ENCODE assay signal across 8 mouse cellular contexts in genomic region chr5:89883051-89883907, GRCm38 (mm10). TPM values are rescaled to one million over a fixed set of nuclear protein-coding genes. Genes with fewer than 3 reads are reported as not detected.
DNase-seq lines count a peak whose midpoint lies in the region; ATAC-seq lines count a peak whose summit lies in the region.

Adamts3 (minus strand) TSS chr5:89883334.

- DNase-seq in adrenal gland, postnatal 36 days = peak; percentile 72 to 76
- peak; percentile 84 for DNase-seq in embryo, embryonic 11 days
- DNase-seq in gastrocnemius, postnatal 36 days = peak; percentile 45 to 51
- peak; percentile 33 to 56 for DNase-seq in left cerebral cortex, postnatal 25 days (ENCODE audit: low spot score in 2 of 2)
- DNase-seq in right cerebral cortex, postnatal 10 days (ENCODE audit: low spot score in 2 of 2) = peak; percentile 66 to 76
- DNase-seq in MN1 (ENCODE audit: low spot score) = no peak

- peak; percentile 50 for ATAC-seq in inflammation-experienced regulatory T-cells, adult 6 months

- peaks cover 4% of the 10 kb centered on the region for H3K36me3 ChIP-seq in megakaryocyte, embryonic 14.5 days (replicated peaks; ENCODE audit: low read length)

- H3K4me3 ChIP-seq in megakaryocyte, embryonic 14.5 days (replicated peaks) = peak within 1 kb of the TSS; percentile 94

- H3K4me1 ChIP-seq in megakaryocyte, embryonic 14.5 days = peaks cover 35% of the 10 kb centered on the region

- H3K27me3 ChIP-seq in megakaryocyte, embryonic 14.5 days (replicated peaks) = peaks cover 14% of the 10 kb centered on the region

- peaks cover 11% of the 10 kb centered on the region; the same call in 1 of the 2 replicates for H3K9me3 ChIP-seq in megakaryocyte, embryonic 14.5 days

- intact Hi-C loops in gastrocnemius, postnatal 36 days (cut with DNase I) = loop anchor here (5.0 kb wide), 1 partner anchor 41 kb away; no protein-coding TSS in a partner anchor
- intact Hi-C loops in left cerebral cortex, postnatal 25 days (cut with DNase I) = loop anchor here (2.0 kb wide), 1 partner anchor 38 kb away; no protein-coding TSS in a partner anchor

RNA-seq across cellular contexts. Expression of gene Adamts3, which starts in this region (rescaled TPM):
- total RNA-seq in adrenal gland, postnatal 36 days (2021) = 1 to 10 TPM; 5.2 to 5.6 TPM
- 1 to 10 TPM; 1.7 to 1.9 TPM for total RNA-seq in gastrocnemius, postnatal 36 days (2021)
- polyA plus RNA-seq in inflammation-experienced regulatory T-cells, adult 6 months (2017; shearing (Covaris generic)) = under 1 TPM in 1 of 3 experiments, not detected in 2; 0.08 TPM
- 10 to 100 TPM; 22.2 to 35.9 TPM for total RNA-seq in left cerebral cortex, postnatal 25 days (2021)
- polyA plus RNA-seq in megakaryocyte, embryonic 14.5 days (2012; ENCODE audit: insufficient read depth, low replicate concordance) = 0.37 and 1.2 TPM in 2 replicates

Comparison
In these comparisons a context has a peak if more than half of its experiments do, and no peak if none do; other contexts are left out.
1. Peak in ATAC-seq in inflammation-experienced regulatory T-cells, adult 6 months; RNA of the gene not detected or under 1 TPM.